Mouse (Mus musculus): ENCODE measurements around the gene Txndc16. TPM values are rescaled to one million over a fixed set of nuclear protein-coding genes. Genes with fewer than 3 reads are reported as not detected.

The Txndc16 gene
- 16.4 and 16.8 TPM in 2 replicates for polyA plus RNA-seq (2015; fragmentation: Nextera tagmentation; extraction: Ambion mirVana)

DNA sequence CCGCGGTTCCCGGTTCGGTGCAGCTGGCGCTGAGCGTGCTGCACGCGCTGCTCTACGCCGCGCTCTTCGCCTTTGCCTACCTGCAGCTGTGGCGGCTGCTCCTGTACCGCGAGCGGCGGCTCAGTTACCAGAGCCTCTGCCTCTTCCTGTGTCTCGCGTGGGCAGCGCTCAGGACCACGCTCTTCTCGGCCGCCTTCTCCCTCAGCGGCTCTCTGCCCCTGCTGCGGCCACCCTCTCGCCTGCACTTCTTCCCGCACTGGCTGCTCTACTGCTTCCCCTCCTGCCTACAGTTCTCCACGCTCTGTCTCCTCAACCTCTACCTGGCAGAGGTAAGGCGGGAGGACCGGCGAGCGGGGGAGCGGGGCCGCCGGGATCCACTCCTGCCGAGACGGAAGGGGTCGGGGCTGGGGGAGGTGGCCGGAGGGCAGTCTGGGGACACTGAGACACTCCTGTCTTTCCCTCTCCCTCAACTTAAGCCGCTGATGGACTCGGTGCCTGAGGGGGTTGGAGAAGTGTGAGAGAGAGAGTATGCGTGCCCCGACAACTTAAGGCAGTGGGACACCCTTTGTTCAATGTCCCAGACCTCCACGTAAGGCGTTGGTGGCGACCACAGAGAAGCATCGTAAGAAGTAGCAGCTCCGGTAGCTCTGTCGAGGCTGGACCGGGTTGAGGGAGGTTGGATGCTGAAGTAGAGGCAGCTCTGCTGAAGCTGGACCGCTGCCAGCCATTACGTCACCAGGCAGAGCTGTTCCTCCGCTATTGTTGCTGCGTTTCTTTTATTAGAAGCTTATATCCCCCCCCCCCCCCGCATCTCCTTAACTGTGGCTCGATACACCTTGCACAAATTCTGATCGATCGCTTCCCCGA is at the start of gene Txndc16:
TSS of gene Txndc16 (minus strand) at position 239 of the 867 bp plus-strand sequence.
- H3K27me3 ChIP-seq (ENCODE audit: insufficient read depth, low read length), result no peaks in the 10 kb centered on the region
- H3K4me3 ChIP-seq (ENCODE audit: low read length), result peak within 1 kb of the TSS; percentile 81
- H3K4me2 ChIP-seq (replicated peaks; ENCODE audit: low read depth, low read length), result peak within 1 kb of the TSS; percentile 100
- no peaks in the 10 kb centered on the region for H3K9me3 ChIP-seq (ENCODE audit: low read length)
- peaks cover 6% of the 10 kb centered on the region; the same call in 1 of the 2 replicates for H3K4me1 ChIP-seq (ENCODE audit: insufficient read depth, low read length)
- peak within 1 kb of the TSS; percentile 87 for H3K9ac ChIP-seq (replicated peaks; ENCODE audit: low read length)
- ATAC-seq (ENCODE audit: low FRiP score, low TSS enrichment), result peak; percentile 52
- WGBS, result under 1% methylated on average over 59 of the region's 59 CpGs
- peak within 1 kb of the TSS; percentile 92 for H3K27ac ChIP-seq (ENCODE audit: low read length)
- no peaks in the 10 kb centered on the region for H3K36me3 ChIP-seq (ENCODE audit: insufficient read depth, low read length)

DNA sequence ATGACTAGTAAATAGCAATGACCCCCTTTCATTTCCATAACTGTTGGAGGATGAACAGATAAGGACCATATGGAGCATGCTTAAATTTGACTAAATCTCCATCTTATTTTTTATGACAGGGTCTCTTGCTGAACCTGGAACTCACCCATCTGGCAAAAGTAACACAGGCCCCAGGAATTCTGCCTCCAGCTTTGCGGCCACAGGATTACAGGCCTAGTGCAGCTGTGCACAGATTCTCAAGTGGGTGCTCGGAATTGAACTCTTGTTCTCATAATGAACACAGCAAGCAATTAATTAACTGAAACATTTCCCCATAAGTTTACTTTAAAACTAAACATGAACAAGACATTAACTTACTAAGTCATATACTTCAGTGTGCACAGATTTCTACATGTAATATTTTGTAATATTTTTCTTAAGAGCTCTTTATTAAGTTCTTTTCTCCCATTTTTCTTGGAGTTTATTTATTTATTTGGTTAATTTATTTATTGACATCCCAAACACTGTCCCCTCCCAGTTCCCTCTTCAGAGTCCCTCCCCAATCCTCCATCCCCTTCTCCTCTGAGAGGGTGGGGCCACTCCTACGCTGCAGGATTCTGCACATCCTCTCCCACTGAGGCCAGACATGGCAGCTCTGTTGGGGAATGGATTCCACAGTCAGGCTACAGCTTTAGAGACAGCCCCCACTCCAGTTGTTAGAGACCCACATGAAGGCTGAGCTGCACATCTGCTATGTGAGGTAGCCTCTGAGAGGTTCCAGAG is 43.9 kb upstream of the Txndc16 start:
- no peak for ATAC-seq (ENCODE audit: low FRiP score, low TSS enrichment)
- 82% methylated on average over 3 of the region's 3 CpGs for WGBS
- no peak overlapping the region for H3K9ac ChIP-seq (replicated peaks; ENCODE audit: low read length)

DNA sequence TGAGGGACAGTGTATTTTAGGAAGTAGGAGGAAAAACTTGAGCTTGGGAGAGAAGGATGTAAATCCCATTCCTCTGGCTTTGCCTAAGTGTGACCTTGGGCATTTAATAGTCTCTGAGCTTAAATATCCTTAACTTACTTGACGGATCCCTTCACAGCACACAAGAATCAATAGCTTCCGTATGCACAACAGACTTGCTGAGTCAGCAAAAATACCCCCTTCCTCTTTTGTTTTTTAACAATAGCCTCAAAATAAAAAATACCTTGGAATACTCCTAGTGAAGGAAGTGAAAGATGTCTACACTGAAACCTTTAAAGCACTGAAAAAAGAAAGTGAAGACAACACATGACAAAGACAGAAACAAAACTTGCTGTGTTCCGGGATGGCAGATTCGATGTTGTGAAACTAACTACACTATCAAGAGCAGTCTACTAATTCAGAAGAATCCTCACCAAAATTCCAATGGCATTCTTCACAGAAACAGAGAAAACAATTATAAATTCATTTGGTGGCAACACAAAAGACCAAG is 31.5 kb upstream of the Txndc16 start:
- WGBS, result 87% methylated on average over 4 of the region's 4 CpGs
- Histone ChIP-seq H3K27ac (ENCODE audit: low read length) (no peak overlapping the region), H3K4me3 (ENCODE audit: low read length) (no peak overlapping the region), H3K9ac (replicated peaks; ENCODE audit: low read length) (no peak overlapping the region), H3K36me3 (ENCODE audit: insufficient read depth, low read length) (no peaks in the 10 kb centered on the region), H3K4me1 (ENCODE audit: insufficient read depth, low read length) (no peaks in the 10 kb centered on the region), H3K27me3 (ENCODE audit: insufficient read depth, low read length) (no peaks in the 10 kb centered on the region), H3K9me3 (ENCODE audit: low read length) (no peaks in the 10 kb centered on the region), H3K4me2 (replicated peaks; ENCODE audit: low read depth, low read length) (no peak overlapping the region)
- no peak for ATAC-seq (ENCODE audit: low FRiP score, low TSS enrichment)

More for the DNA sequence above, 43.9 kb upstream of the Txndc16 start:
- Histone ChIP-seq H3K27ac (ENCODE audit: low read length) (no peak overlapping the region), H3K4me3 (ENCODE audit: low read length) (no peak overlapping the region), H3K4me2 (replicated peaks; ENCODE audit: low read depth, low read length) (no peak overlapping the region), H3K36me3 (ENCODE audit: insufficient read depth, low read length) (no peaks in the 10 kb centered on the region), H3K27me3 (ENCODE audit: insufficient read depth, low read length) (no peaks in the 10 kb centered on the region), H3K4me1 (ENCODE audit: insufficient read depth, low read length) (no peaks in the 10 kb centered on the region), H3K9me3 (ENCODE audit: low read length) (no peaks in the 10 kb centered on the region)

DNA sequence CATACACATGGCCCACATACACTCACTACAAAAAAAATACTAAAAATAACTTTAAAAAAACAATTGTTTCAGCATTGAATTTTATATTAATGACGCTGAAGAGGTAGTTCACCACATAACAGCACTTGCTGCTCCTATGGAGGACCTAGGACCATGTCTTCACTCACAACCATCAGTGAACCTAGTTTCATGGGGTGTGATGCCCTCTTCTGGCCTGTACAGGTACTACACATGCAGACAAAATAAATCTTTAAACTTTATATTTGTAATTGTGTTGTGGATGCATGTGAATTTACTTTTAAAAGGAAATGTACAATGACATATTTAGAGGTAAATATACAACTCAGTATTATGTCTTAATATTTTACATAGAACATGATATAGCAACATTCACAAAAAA is 21.5 kb upstream of the Txndc16 start:
- Histone ChIP-seq H3K4me3 (ENCODE audit: low read length) (no peak overlapping the region), H3K9me3 (ENCODE audit: low read length) (no peaks in the 10 kb centered on the region), H3K27ac (ENCODE audit: low read length) (no peak overlapping the region), H3K27me3 (ENCODE audit: insufficient read depth, low read length) (no peaks in the 10 kb centered on the region), H3K9ac (replicated peaks; ENCODE audit: low read length) (no peak overlapping the region), H3K4me1 (ENCODE audit: insufficient read depth, low read length) (no peaks in the 10 kb centered on the region), H3K36me3 (ENCODE audit: insufficient read depth, low read length) (no peaks in the 10 kb centered on the region), H3K4me2 (replicated peaks; ENCODE audit: low read depth, low read length) (no peak overlapping the region)
- 68% methylated on average over 1 of the region's 1 CpGs for WGBS
- ATAC-seq (ENCODE audit: low FRiP score, low TSS enrichment), result no peak

GRCm38 (mm10) chr14:45239042-45239441 is 18.9 kb upstream of the Txndc16 start:
- H3K27me3 ChIP-seq (ENCODE audit: insufficient read depth, low read length), result no peaks in the 10 kb centered on the region
- H3K9ac ChIP-seq (replicated peaks; ENCODE audit: low read length), result no peak overlapping the region
- H3K27ac ChIP-seq (ENCODE audit: low read length), result no peak overlapping the region
- ATAC-seq (ENCODE audit: low FRiP score, low TSS enrichment), result no peak
- no peak overlapping the region for H3K4me3 ChIP-seq (ENCODE audit: low read length)
- H3K36me3 ChIP-seq (ENCODE audit: insufficient read depth, low read length), result no peaks in the 10 kb centered on the region
- WGBS, result 68% methylated on average over 2 of the region's 2 CpGs
- no peak overlapping the region for H3K4me2 ChIP-seq (replicated peaks; ENCODE audit: low read depth, low read length)
- H3K4me1 ChIP-seq (ENCODE audit: insufficient read depth, low read length), result no peaks in the 10 kb centered on the region
- no peaks in the 10 kb centered on the region for H3K9me3 ChIP-seq (ENCODE audit: low read length)

DNA sequence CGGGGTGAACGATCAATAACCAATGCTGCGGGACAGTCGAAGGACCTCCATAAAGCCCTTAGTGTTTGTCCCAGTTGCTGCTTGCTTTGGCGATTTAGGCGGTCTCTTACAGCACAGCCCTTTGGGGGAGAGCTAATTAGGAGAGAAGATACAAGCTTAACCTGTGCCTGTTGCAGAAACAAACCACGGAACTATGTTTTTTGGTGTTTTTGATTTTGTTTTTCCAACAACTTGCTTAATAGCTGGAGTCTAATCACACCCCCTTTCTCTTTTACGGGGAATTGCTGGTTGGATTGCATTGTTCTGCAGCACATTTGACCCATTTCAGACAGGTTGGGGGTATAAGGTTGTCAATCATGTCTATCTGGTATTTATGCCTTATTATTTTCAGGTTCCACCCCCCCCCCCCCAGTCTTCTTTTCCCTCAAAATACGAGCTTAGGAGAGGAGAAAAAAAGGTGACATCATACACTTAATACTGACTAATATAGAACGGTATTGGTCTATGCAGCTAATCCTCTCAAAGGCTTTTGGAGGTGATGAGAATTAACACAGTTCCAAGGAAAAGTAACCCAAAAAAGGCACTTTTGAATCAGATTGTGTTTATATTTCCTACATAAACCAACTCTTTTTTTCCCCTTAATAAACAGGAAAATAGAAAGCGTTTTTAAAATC is 966 bp upstream of the Txndc16 start:
- H3K4me3 ChIP-seq (ENCODE audit: low read length), result peak overlapping the region; percentile 81
- no peaks in the 10 kb centered on the region for H3K9me3 ChIP-seq (ENCODE audit: low read length)
- peak overlapping the region; percentile 87 for H3K9ac ChIP-seq (replicated peaks; ENCODE audit: low read length)
- H3K27me3 ChIP-seq (ENCODE audit: insufficient read depth, low read length), result no peaks in the 10 kb centered on the region
- H3K4me1 ChIP-seq (ENCODE audit: insufficient read depth, low read length), result peaks cover 6% of the 10 kb centered on the region; the same call in 1 of the 2 replicates
- 10% methylated on average over 11 of the region's 11 CpGs for WGBS
- no peak overlapping the region for H3K27ac ChIP-seq (ENCODE audit: low read length)
- H3K4me2 ChIP-seq (replicated peaks; ENCODE audit: low read depth, low read length), result peak overlapping the region; percentile 100
- ATAC-seq (ENCODE audit: low FRiP score, low TSS enrichment), result no peak
- no peaks in the 10 kb centered on the region for H3K36me3 ChIP-seq (ENCODE audit: insufficient read depth, low read length)

DNA sequence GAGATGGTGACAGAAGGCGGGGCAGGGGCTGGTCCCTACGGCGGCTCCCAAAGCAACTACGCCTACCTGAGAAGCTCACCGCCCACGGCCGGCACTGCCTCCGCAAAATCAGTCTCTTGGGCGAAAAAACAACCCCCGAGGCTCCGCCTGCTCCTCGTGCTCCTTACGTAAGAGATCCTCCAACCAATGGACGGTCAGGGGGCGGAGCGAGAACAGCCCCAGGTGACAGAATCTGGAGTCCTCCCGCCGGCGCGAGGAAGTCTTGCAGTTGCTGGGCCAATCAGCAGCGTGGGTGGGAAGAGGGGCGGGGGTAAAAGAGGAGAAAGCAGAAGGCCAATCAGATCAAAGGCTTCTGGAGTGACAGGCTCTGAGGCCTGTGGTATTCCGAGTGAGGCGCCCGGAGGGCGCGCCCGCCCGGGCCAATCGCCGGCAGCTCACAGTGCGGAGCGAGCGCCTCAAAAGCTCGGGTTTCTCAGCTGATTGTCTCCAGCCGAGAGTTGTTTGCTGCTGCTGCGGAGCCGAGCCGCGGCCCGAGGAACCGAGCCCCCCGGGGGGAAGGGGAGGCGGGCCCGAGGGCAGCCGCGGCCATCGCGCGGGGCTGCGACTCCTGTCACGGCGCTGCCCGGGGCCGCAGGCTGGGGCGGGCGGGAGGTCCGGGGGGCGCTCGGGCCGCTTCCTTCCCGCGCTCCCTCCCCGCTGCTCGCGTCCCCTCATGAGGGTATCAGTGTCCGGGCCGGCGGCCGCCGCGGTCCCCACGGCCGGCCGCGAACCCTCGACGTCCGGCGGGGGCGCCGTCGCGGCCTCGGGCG is 643 bp downstream of the Txndc16 start, which contains the start of gene Gpr137c:
TSS of gene Gpr137c (plus strand) at position 437 of the 809 bp plus-strand sequence.
- Histone ChIP-seq H3K9me3 (ENCODE audit: low read length) (no peaks in the 10 kb centered on the region), H3K9ac (replicated peaks; ENCODE audit: low read length) (peak within 1 kb of the TSS; percentile 87), H3K36me3 (ENCODE audit: insufficient read depth, low read length) (no peaks in the 10 kb centered on the region), H3K27me3 (ENCODE audit: insufficient read depth, low read length) (no peaks in the 10 kb centered on the region), H3K4me2 (replicated peaks; ENCODE audit: low read depth, low read length) (peak within 1 kb of the TSS; percentile 100), H3K4me3 (ENCODE audit: low read length) (peak within 1 kb of the TSS; percentile 81), H3K4me1 (ENCODE audit: insufficient read depth, low read length) (peaks cover 6% of the 10 kb centered on the region; the same call in 1 of the 2 replicates), H3K27ac (ENCODE audit: low read length) (peak within 1 kb of the TSS; percentile 92)
- under 1% methylated on average over 69 of the region's 86 CpGs for WGBS
- ATAC-seq (ENCODE audit: low FRiP score, low TSS enrichment), result peak; percentile 99

- H3K4me2 ChIP-seq (replicated peaks; ENCODE audit: low read depth, low read length), result no peak overlapping the region
- no peak overlapping the region for H3K9ac ChIP-seq (replicated peaks; ENCODE audit: low read length)
- no peaks in the 10 kb centered on the region for H3K9me3 ChIP-seq (ENCODE audit: low read length)
- H3K27me3 ChIP-seq (ENCODE audit: insufficient read depth, low read length), result no peaks in the 10 kb centered on the region
- H3K4me1 ChIP-seq (ENCODE audit: insufficient read depth, low read length), result peaks cover 6% of the 10 kb centered on the region; the same call in 1 of the 2 replicates
- no peak overlapping the region for H3K27ac ChIP-seq (ENCODE audit: low read length)
- WGBS, result 80% methylated on average over 4 of the region's 4 CpGs
- no peak for ATAC-seq (ENCODE audit: low FRiP score, low TSS enrichment)
- no peaks in the 10 kb centered on the region for H3K36me3 ChIP-seq (ENCODE audit: insufficient read depth, low read length)
- H3K4me3 ChIP-seq (ENCODE audit: low read length), result no peak overlapping the region
Observed at GRCm38 (mm10) chr14:45217693-45218092, 2.4 kb downstream of the Txndc16 start.

Measured in kidney, embryonic 16.5 days (tissue).